Mouse (Mus musculus): ENCODE data around the gene Commd3.

Gene Commd3

GRCm38 (mm10) chr2:18672133-18672765, at the start of gene Commd3:
Commd3 (plus strand) TSS chr2:18672384.
- peak; percentile 98 for DNase-seq (ENCODE audit: low spot score in 2 of 2)

DNA sequence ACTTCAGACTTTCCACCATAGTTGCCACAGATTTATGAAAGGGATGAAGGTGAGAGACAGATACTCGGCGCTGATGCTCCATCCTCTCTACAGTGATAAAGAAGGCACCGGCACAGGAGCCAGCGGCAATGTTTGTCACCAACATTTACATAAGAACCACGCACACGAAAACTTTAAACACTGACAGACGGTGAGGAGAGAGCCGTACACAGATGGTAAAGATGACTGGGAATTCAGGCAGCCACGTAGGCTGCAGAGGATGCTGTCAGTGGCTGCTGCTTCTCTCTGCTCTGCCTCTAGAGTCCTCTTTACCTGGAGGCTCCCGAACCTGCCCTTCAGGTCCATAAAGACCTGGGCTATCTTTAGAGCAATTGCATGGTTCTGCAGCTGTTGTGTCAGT, 49.0 kb upstream of the Commd3 start:
- no peak for DNase-seq (ENCODE audit: low spot score in 2 of 2)

GRCm38 (mm10) chr2:18630547-18630946, 41.6 kb upstream of the Commd3 start:
- DNase-seq (ENCODE audit: low spot score in 2 of 2): no peak

DNA sequence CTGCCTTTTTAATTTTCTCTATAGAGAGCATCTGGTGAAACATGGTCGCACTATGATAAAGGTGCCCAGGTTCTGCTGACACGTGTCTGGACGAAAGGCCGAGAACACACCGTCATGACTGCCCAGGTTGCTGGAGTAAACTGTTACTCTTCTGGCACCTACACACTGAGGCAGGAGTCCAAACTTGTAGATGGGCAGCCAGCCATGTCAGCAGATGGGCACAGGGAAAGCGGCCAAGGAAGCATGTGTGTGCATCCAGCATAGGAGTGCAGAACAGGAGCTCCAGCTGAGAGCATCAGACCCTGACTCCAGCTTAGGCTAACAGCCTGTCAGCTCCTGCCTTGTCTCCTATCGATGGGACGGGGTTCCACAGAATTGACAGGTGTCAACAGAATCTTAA, 37.1 kb upstream of the Commd3 start:
- peak; percentile 81 to 97 for DNase-seq (ENCODE audit: low spot score in 2 of 2)

- no peak for DNase-seq (ENCODE audit: low spot score in 2 of 2)
Measured at GRCm38 (mm10) chr2:18648563-18648962, 23.6 kb upstream of the Commd3 start.

DNA sequence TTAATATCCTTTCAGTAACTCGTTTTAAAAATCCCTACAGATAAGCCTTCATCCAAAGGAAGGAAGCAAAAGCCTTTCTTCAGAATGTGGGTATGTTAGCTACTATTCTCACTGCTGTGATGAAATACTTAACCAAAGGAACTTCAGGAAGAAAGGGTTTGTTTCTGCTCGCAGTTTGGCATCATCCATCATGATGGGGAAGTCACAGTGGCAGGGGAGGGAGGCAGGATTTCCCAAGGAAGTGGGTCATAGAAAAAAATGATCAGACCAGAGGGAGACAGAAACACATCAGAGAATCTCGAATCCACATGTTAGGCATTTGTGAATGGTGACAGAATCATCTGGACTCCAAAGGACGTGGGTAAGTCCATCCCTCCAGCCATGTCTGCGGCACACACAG, 17.4 kb upstream of the Commd3 start:
- DNase-seq (ENCODE audit: low spot score in 2 of 2): no peak

DNA sequence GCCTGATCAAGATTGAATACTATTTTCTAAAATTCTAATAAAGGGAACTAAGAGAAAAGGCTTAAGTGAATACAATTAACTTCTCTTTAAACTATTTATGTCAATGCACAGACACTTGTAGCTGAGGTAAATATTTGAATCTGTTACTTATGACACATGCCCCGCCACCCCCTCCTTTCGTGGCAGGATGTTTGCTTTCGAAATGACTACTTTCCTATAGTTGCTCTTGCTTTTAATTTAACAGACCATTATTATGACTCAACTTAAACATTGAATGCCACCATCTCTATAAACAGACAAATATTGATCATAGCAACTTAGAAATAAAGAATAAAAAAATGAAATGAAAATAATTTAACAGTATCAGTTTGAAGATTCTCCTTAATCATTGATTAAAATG, 8.2 kb upstream of the Commd3 start:
- no peak for DNase-seq (ENCODE audit: low spot score in 2 of 2)

GRCm38 (mm10) chr2:18671041-18671440, 1.1 kb upstream of the Commd3 start:
- no peak for DNase-seq (ENCODE audit: low spot score in 2 of 2)

DNA sequence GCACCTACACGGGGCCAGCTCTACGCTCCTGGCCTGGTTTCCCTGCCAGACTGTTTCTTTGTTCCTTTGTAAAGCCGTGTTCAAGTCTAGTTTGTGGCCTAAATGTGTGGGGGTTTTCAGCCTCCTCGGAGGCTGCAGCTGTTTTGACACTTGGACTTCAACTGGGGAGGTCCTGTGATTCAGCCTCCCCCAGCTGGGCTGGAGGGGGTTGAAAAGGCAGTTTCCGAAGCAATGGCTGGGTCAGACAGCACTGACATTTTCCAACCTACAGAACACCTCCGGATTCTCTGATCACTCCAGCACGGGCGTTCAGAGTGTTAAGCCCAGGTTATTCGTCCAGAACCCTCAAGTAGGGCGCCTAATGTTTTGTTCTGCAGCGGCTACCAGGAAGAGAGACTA, 581 bp downstream of the Commd3 start:
- no peak for DNase-seq (ENCODE audit: low spot score in 2 of 2)

DNA sequence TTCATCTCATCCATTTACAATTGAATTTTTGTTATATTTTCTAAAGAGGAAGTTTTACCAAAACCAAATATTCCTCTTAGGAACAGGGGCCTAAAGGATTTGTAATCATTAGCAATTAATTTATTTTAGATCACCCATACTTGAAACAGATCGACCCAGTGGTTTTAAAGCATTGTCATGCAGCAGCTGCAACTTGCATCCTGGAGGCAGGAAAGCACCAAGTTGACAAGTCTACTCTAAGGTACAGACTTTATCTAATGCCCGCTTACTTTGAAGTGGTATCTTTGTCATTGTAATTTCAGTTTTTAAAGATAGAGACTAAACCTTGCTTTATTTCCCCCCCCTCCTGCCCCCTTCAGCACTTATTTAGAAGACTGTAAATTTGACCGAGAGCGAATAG, 1.6 kb downstream of the Commd3 start:
- no peak for DNase-seq (ENCODE audit: low spot score in 2 of 2)

- DNase-seq (ENCODE audit: low spot score in 2 of 2): no peak
Measured at GRCm38 (mm10) chr2:18674193-18674902, 2.2 kb downstream of the Commd3 start.

DNA sequence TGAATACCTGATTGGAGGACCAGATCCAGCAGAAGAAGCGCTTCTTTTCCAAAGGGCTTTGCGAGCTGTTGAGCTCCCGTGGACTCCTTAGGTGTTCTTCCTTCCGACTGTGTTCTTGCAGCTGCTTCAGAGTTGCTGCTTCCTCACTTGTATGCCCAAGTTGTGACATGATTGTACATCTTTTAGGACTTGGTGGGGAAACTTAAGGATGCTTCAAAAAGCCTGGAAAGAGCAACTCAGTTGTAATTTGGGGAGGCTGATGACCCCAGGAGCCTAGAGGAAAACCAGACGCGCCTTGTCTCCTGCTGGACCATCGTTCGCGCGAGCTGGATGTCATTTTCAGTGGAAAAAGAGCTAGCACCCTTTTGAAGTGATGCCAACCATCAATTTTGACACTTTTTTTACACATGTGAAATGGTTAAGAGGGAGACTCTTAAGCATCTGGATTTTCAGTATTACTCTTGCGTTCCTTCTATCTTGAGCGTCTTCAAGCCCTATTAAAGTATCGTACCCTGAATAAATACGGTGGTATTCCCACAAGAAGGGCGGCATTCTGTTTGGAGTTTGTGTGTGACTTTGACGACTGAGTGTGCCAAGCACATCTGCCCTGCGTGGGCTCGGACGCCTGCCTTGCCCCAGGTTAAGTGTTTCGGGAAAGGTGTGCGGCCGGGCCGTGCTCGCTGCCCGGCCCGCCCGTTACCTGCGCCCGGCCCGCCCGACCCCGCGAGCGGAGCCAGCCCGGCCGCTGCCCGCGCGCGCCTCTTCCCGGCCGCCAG, 3.7 kb downstream of the Commd3 start:
- DNase-seq (ENCODE audit: low spot score in 2 of 2): no peak

DNA sequence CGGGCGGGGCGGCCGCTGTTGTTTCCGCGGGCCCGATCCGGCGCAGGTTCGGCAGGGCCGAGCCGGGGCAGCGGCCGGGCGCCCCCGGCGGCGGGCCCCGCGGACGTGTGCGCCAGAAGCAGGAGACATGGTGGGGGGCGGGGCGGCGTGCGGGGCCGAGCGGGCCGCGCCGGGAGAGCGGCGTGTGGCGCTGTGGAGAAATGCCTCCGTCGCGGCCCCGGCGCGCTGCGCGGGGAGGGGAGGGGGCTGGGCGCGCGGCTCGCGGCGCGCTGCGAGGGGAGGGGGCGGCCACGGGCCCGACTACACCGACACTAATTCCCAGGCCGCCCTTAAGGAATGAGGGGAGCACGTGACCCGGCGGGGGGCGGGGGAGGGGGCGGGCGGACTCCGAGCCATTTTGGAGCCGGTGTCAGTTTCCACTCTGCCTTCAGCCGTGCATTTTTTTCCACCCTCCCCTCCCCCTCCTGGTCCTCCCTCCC, 4.3 kb downstream of the Commd3 start:
- DNase-seq (ENCODE audit: low spot score in 2 of 2): peak; percentile 67 to 86

DNA sequence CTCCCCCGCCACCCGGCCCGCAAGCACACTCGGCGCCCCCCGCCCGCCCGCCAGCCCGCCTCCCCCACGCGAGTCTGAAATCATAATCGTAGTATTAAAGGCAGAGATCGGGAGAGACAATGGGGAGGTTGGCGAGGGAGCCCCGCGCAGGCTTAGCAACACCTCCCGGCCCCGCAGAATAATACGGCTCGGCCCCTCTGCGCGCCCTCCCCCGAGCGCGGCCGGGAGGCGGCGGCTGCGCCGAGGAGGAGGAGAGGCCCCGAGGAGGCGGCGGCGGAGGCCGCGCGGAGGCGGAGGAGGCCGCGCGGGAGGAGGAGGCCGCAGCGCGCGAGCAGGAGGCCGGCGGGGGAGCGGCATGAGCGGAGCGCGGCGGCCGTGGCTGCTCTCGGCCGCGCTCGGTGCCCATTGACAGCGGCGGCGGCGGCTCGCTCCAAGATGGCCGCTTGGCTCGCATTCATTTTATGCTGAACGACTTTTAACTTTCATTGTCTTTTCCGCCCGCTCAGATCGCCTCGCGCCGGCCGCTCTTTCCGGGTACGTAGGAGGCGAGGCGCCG, 4.8 kb downstream of the Commd3 start, which contains the start of gene Bmi1:
Gene Bmi1 (plus strand): TSS at position 83 of the 556 bp plus-strand sequence.
- DNase-seq (ENCODE audit: low spot score in 2 of 2): peak in 1 of 2 experiments; percentile 68

DNA sequence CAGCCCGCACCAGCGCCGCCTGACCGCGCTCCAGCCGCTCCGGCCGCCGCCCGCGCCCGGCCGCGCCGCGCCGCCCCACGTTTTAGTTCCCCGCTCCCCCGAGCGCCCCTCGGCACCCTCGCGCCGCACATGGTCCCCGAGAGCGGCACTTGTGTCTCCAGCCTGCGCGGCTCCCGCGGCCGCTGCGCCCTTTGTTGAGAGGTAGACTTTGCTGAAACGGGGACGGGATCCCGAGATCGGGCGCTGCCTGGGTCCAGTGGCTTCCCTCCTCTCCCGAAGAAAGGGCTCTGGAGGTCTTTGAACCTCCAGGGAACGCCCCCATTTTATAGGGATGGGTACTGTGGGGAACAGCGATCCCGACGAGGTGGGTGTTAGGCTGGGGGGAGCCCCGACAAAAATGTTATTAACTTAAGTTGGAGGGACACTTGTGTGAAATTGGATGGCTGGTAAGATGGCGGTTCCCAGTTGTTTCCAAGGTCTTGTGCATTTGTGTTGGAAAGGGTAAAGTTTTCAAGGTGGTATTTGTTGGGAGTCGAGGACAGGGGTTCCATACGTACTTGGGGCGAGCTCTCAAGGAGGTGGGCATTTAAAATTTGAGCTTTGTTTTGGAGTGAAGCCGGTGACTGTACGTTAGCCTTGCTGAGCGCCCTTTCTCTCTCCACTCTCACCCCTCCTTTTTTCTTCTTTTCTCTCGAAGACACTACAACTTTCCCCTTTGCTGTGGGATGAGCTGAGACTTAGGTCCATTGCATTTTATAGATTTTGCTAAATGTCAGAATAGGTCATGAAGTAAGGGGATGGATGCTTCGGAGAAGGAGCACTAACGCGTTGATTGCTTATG, 5.7 kb downstream of the Commd3 start:
- peak; percentile 56 to 57 for DNase-seq (ENCODE audit: low spot score in 2 of 2)

DNA sequence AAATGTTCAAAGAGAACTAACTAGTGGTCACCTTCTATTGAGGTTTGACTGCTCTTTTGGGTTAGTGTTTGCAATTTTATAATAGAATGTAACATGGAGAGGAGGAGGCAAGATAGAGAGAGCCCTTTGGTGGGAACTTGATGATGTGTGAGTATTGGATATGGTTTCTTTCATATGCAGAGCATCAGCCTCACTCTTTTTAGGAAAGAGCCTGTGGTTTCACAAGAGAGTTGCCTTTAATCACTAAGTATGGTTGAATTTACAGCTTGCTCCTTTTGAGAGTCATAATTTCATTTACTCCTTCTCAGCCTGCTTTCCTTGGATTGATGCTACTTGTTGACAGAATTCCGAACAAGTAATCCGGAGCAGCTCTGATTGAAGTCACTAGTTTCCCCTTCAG, 7.5 kb downstream of the Commd3 start:
- no peak for DNase-seq (ENCODE audit: low spot score in 2 of 2)

DNA sequence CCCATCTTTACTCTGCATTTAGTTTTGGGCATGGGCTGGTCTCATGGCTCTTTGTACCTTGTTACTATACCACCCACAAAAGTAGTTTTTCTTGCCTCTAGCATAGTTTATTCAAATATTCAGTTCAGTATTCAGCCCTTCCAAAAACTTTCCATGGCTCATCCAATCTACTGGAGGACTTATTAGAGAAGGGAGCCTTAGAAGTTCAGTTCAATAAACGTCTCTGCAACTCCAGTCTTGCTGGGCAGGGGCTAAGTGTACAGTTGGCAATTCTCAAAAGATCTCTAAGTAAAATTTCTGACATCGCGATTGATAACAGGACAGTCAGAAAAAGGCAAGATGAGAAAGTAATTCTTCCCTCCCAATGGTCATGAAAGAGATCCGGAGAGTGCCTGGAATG, 8.3 kb downstream of the Commd3 start:
- no peak for DNase-seq (ENCODE audit: low spot score in 2 of 2)

DNA sequence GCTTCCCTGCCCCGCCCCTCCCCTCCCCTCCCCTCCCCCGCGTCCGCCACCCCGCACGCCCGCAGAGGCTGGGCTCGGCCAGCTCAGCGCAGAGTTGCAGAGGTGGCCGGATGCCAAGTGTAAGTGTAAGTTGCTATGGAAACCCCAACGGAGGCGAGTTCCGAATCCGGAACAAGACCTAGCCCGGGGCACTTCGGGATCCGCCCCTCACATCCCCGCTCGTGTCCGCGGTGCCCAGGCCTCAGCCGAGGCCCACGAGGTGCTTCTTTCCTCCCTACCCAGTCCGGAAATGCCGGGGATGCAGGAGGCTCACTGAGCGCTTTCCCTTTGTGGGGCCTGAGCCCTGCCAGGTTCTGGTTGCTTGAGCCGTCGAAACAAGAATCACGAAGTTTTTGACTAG, 8.8 kb downstream of the Commd3 start:
- DNase-seq (ENCODE audit: low spot score in 2 of 2): peak in 1 of 2 experiments; percentile 16

DNA sequence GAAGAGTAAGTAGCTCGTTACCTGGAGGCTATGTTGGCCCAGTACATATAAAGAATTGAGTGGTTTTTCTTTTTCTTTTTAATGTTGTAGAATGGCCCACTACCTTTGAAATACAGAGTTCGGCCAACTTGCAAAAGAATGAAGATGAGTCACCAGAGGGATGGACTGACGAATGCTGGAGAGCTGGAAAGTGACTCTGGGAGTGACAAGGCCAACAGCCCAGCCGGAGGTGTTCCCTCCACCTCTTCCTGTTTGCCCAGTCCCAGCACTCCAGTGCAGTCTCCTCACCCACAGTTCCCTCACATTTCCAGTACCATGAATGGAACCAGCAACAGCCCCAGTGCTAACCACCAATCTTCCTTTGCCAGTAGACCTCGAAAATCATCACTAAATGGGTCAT, 11.9 kb downstream of the Commd3 start:
- DNase-seq (ENCODE audit: low spot score in 2 of 2): no peak

DNA sequence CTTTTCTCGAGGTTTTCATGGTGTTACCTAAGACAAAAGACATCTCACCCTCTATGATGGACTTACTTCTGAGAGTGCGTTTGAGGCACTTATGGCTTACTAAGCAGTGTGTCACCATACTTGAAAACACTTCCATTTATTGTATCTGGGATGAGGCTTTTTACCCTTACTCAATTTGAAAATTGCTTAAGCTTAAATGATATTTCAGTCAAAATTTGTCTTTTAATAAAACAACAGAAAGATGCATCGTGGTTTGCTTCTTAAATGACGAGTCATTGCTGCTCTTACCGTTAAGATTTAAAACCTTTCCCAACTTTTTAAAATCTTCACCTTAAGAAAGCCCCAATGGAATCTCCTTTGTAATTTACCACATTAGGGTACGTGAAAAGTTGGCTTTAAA, 14.2 kb downstream of the Commd3 start:
- DNase-seq (ENCODE audit: low spot score in 2 of 2): no peak

GRCm38 (mm10) chr2:18686826-18687519, 14.8 kb downstream of the Commd3 start:
- no peak for DNase-seq (ENCODE audit: low spot score in 2 of 2)

Measured in cerebellum, postnatal 4 days (tissue).